Mouse (Mus musculus) myocyte (in vitro differentiated cells): Measurements from ENCODE around the gene Smg7.

Source experiments
- CEBPB ChIP-seq: IDR thresholded peaks from 2 replicates; pipeline ENCODE4 v1.6.1; 2011; ENCODE audit warnings: mild to moderate bottlenecking, moderate library complexity; ENCODE audit not compliant: poor library complexity, insufficient read depth, severe bottlenecking
- MAX ChIP-seq: IDR thresholded peaks from one replicate; pipeline ENCODE4 v1.6.1; 2011; ENCODE audit warnings: low read depth, mild to moderate bottlenecking, control low read depth
- MYOG ChIP-seq, 3 experiments: IDR thresholded peaks; one replicate each; pipeline ENCODE4 v1.6.1; 2011; ENCODE audit warnings: control low read depth in 2 of 3, low read depth in 2 of 3, mild to moderate bottlenecking in 2 of 3; ENCODE audit not compliant: insufficient read length in 2 of 3, control insufficient read depth in 1 of 3, insufficient read depth in 1 of 3
- POLR2A ChIP-seq: IDR thresholded peaks from one replicate; pipeline ENCODE4 v1.6.1; 2011; ENCODE audit warnings: low read depth, mild to moderate bottlenecking, control low read depth, moderate library complexity; ENCODE audit not compliant: insufficient read length
- POLR2AphosphoS2 ChIP-seq: IDR thresholded peaks from one replicate; pipeline ENCODE4 v1.6.1; 2011; ENCODE audit warnings: low read depth, control low read depth; ENCODE audit not compliant: insufficient read length
- SRF ChIP-seq: IDR thresholded peaks from one replicate; pipeline ENCODE4 v1.6.1; 2011; ENCODE audit warnings: low read depth; ENCODE audit not compliant: control insufficient read depth, insufficient read length

DNA sequence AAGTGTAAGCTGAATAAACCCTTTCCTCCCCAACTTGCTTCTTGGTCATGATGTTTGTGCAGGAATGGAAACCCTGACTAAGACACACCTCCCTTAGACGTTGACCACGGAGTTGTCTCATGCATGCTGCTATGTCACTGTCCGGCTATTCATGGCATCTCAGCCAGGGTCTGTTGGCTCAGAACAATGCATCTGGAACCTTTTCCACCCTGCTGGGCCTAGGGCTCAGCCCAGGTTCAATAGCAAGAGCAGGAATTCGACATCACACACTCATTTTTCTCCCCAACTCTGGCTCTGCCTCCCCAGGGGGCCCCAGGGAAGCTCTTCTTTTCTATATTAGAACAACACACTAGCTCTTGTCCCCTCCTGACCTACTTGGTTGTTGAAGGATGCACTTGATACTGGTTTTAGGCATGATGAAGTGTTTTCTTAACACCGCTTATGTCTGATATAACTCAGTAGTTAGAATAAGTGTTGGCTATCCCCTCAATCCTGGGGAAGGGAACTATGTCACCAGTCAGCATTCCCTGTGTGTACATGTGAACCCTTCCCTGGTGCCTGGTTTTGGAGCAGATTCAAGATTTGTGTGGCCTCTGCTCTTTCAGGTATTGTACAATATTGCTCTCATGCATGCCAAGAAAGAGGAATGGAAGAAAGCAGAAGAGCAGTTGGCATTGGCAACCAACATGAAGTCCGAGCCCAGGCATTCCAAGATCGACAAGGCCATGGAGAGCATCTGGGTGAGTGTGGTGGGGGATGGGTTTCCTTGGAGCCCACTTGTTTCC lies 81.3 kb downstream of the Smg7 start:
- TF ChIP-seq CEBPB (no peak), POLR2A (no peak), POLR2AphosphoS2 (no peak), MAX (no peak), SRF (no peak), MYOG (IDR thresholded peaks at IDR 0.05; ENCODE audit: control insufficient read depth in 1 of 3, insufficient read depth in 1 of 3, insufficient read length in 2 of 3, low read depth in 2 of 3) (no peak)
